Mouse (Mus musculus): ENCODE measurements around the gene Nbl1.

The Nbl1 gene

DNA sequence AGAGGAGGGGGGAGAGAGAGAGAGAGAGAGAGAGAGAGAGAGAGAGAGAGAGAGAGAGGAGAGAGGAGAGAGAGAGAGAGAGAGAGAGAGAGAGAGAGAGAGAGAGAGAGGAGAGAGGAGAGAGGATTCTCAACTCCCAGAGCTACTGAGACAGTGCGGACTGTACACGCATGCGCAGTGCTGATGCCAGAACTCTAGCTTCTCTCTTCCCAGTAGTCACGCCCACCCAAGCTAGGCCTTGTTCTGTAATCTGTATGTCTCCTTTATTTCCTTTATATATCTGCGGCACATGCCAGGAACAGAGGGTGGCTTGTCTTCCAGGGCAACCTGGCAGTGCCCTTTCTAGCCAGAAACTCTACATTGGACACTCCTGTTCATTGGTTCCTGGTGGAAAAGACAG lies 28.0 kb downstream of the Nbl1 start:
- DNase-seq (ENCODE audit: low read depth, low spot score) = no peak

GRCm38 (mm10) chr4:139059569-139059968 lies 33.2 kb downstream of the Nbl1 start:
- DNase-seq (ENCODE audit: low read depth, low spot score) = peak; percentile 76

GRCm38 (mm10) chr4:139058029-139058428 lies 34.8 kb downstream of the Nbl1 start:
- no peak for DNase-seq (ENCODE audit: low read depth, low spot score)

DNA sequence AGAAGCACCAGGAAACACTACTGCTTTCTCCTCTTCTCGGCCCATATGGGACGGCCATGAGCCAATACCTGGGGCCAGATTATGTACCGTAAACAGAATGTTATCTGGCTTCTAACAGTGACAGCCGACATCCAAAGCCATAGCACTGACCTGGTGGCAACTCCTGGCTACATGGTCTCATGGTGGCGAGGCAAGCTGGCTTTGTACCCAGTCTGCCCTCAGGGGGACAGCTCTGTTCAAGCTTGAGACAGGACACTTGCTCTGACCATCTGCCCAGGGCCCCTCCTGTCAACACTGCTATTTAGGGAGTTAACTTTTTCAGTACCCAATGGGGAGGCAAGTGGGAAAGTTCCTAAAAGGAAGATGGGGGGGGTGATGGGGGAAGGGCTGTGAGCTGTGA lies 35.5 kb downstream of the Nbl1 start:
- no peak for DNase-seq (ENCODE audit: low read depth, low spot score)

- DNase-seq (ENCODE audit: low read depth, low spot score) = no peak
Observed at GRCm38 (mm10) chr4:139055744-139056143, 37.0 kb downstream of the Nbl1 start.

DNA sequence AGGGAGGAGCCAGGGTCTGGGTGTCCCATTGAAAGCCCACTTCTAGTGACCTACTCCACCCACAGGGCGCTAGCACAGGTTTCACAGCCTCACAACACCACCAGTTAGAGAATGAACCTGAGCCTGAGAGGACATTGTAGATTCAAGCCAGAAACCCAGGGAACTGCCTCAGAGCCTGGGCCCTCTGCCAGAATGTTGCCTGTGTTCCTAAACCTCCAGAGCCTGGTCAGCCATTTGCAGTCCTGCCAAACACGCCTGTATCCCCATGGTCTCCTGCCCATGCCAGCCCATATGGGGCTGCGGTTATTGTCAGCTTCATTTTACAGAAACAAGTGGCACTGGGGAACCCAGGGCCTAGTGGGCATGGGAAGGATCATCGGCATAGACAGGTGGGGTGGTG lies 37.5 kb downstream of the Nbl1 start:
- DNase-seq (ENCODE audit: low read depth, low spot score) = no peak

DNA sequence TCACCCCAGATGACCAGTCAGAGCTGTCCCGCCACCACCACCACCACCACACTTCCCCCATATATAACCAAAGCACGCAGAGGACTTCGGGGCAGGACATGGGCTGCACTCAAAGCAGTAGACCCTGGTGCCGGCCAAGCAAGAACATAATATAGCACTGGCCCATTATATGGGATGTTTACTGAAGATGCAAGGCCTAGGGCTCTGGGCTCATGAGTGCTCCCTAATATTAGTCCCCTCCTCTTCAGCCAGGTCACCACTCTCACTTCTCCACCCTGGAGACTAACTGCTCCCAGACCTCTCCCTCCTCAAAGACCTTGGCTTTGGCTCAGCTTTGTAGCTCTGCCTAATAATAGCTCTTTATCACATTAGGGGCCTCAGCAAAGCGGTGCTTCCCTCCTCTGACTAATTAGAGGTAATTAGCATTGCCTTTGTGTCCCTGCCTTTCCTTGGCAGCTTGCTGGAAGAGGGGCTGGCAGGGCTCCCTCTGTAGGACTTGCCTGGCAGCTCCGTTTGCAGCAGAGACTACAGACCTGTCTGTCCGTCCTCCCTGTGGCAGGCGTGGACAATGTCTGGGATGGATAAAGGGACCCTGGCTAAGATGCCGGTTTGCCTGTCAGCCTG lies 38.4 kb downstream of the Nbl1 start:
- DNase-seq (ENCODE audit: low read depth, low spot score) = no peak

GRCm38 (mm10) chr4:139053391-139053790 lies 39.4 kb downstream of the Nbl1 start:
- no peak for DNase-seq (ENCODE audit: low read depth, low spot score)

DNA sequence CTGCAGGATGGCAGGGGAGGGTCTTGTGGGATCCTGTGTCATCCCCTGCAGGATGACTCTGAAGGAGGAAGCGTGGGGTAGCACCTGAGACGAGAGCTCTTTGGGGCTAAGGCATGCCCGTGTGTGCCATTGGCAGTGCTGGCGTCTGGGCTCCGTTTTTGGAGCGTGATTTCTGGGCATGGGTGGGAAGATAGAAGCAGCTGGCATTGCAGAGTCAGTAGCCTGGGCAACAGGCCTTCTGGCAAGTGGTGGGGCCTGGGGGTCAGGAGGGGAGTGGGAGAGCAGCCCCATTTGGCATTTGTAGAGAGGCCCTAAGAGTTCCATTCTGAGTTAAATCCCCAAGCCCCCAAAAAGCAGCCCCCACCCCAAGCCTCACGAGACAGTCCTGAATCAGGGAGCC lies 40.0 kb downstream of the Nbl1 start:
- no peak for DNase-seq (ENCODE audit: low read depth, low spot score)

DNA sequence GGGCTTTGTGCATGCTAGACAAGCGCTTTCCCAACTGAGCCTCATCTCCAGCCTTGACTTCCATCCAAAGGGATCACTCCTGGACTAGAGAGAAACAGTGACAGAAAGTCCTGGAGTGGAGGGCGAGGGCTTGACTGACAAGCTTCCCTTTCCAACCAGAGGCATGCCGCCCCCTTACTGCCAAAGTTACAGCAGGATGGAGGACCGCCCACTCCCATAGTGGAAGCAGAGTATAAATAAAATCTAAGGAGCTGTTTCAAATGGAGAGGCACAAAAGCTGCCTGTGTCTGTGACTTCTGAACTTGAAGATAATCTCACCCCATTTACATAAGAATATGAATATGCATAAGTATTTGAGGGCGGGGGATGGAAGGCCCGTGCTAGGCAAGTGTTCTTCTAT lies 44.3 kb downstream of the Nbl1 start:
- DNase-seq (ENCODE audit: low read depth, low spot score) = no peak

GRCm38 (mm10) chr4:139046354-139046753 lies 46.4 kb downstream of the Nbl1 start:
- peak; percentile 11 for DNase-seq (ENCODE audit: low read depth, low spot score)

GRCm38 (mm10) chr4:139044566-139044965 lies 48.2 kb downstream of the Nbl1 start:
- DNase-seq (ENCODE audit: low read depth, low spot score) = no peak

DNA sequence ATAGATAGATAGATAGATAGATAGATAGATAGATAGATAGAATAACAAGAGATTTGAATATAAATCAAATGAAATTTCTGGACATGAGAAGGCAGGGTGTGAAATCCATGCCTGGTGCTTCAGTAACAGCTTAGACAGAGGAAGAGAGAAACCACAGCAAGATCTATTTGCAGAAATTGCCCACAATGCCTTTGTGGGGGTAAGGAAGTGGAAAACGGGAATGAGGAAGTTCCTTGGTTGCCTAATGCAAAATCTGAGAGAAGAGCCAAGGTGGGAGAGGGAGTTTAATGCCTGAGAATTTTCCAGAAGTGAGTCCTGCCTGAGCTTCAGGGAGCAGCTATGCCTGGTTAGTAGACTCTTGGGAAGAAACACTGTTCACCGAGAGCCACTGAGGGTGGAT lies 49.2 kb downstream of the Nbl1 start:
- DNase-seq (ENCODE audit: low read depth, low spot score) = no peak

DNA sequence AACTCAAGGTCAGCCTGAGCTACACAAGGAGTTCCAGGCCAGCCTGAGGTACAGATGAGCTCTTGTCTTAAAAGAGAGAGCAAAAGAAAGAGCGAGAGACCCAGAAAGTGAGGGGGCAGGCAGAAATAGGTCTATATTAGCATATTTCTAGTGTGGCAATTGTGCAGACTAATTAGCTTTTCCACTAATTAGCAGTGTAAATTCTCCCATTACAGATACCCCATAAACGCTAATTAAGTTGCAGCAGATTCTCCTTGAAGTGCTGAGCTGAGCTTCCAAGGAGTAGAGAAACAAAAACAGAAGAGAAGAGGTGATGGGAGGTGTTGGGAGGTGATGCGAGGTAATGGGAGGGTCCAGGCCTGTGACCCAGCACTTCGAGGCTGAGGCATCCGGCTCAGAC lies 50.2 kb downstream of the Nbl1 start:
- no peak for DNase-seq (ENCODE audit: low read depth, low spot score)

DNA sequence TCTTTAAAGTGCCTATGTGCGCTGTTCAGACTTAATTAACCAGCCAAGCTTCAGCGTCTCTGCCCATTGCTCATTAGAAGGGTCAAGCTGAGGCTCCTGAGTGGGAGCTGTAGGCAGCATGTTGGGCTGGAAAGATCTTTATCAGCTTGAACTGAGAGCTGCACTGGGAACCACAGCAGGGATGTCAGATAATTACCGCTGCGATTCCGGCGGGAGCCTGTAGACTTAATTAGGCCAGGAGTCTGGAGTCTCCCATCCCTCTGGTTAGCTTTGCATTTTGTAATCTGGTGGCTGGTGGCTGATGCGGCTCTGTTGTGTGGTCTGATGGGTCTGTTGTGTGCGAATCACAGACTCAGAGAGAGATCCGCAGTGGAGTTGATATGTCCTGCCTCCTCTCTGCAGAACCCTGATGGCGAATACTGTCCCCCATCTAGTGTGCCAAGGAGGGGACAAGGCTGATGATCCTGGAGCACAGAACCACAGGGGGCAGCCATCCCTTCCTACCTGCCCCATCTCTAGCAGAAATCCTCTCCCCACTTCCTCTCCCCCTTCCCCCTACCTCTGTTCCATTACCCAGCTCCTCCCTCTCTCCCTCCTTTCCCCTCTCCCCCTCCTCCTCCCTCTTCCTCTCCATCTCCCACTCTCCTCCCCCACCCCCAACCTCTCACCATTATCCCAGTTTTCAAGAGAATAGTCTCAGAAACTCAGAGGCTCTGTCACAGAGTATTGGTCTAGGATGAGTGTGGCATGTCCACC lies 52.5 kb downstream of the Nbl1 start:
- no peak for DNase-seq (ENCODE audit: low read depth, low spot score)

DNA sequence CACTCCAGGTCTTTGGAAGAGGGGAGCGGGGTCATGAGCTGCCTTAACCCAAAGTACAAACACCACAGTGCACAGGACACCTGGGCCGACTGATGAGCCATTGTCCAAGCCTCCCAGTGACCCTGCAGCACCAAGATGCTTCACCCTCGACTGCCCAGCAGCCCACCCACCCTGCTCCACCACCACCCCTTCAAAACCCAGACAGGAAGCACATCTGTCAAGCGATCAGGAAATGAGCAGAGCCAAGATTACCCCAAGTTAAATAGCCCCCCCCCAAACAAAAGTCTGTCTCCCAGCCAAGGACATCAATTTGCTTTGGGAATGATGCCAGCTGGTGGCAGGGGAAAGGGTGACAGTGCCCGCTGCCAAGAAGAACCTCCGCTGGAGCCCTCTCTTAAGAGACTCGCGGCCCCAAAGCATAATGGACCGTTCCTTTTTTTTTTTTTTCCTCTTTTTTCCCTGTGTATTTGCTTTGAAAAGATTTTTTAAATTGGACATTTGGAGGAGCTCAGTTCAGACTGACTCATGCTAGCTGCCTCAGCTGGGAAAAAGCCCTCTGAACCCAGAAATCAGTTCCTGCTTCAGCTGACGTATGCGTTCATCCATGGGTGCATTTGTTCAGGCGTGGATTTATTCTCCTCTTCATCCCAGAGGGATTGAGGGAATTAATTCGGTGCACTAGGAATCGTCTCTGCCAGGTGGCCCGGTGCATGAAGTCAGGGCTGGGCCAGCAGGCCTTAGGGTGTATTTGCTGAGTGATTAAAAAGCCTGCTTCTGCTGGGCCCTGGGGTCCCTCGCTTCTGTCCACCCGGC lies 54.8 kb downstream of the Nbl1 start:
- DNase-seq (ENCODE audit: low read depth, low spot score) = no peak

DNA sequence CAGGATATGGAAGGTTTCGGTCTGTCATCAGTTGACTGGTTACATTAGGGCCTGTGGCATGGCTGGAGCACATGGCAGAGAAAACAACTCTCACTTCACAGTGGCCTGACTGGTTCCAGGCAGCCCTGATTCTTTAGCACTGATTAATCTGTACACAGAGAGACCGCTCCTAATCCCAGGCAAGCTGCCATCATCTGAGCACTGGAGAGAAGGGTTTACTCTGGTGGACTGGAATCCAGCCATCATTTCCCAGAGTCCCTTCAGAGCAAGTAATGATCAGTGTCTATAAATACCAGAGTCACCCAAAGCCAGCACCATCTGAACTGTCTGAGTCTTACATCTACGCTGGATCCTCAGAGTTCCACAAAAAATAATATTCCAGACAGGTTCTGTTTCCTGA lies 57.0 kb downstream of the Nbl1 start:
- no peak for DNase-seq (ENCODE audit: low read depth, low spot score)

- no peak for DNase-seq (ENCODE audit: low read depth, low spot score)
Observed at GRCm38 (mm10) chr4:139034942-139035341, 57.9 kb downstream of the Nbl1 start.

DNA sequence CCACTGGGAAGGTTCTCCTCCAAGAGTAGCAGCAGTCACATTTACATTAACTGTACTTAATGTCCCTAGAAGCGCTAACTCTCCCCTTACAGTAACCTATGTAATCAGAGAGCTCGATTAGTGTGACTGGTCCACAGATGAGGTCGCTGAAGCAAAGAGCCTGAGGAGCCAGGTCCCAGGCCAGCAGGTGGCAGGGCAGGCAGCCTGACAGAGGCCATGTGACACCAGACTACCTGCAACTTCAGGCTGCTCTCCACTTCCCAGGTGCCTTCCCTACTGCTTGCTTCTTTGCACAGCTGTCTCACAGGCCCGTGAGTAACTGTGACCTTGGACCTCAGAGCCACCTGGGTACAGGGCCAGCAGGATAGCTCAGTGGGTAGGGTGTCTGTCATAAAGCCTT lies 58.3 kb downstream of the Nbl1 start:
- no peak for DNase-seq (ENCODE audit: low read depth, low spot score)

- no peak for DNase-seq (ENCODE audit: low read depth, low spot score)
Observed at GRCm38 (mm10) chr4:139034010-139034367, 58.8 kb downstream of the Nbl1 start.

GRCm38 (mm10) chr4:139033263-139034009 lies 59.4 kb downstream of the Nbl1 start:
- no peak for DNase-seq (ENCODE audit: low read depth, low spot score)

DNA sequence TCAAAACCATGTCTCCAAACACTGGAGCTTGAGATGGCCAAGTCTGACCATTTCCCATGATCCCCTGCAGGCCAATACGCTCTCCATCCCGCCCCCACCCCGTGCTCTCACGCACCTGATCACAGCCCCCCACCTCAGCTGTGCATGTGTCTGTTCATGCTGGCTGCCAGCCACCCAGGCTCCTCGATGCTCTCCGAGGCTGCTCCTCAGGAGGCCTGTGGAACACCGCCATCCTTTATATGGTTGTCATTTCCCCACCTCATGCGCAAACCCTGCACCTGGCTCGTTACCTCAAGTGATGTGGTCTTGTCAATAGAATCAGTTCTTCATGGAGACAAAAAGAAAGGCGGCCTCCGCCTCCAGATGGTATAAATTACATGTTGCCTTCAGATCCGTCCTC lies 60.3 kb downstream of the Nbl1 start:
- DNase-seq (ENCODE audit: low read depth, low spot score) = no peak
